Mouse (Mus musculus) small intestine, adult 2 months (tissue): ENCODE measurements at regions not wholly inside any gene's neighbourhood (a gene's known extent, or its start where the extent isn't known, plus 50 kb on each side); places are given as distances from the start of the nearest gene placed in this dataset.

Source experiments
- CTCF ChIP-seq: fragments of 200-500 bp; IDR thresholded peaks from 2 replicates; pipeline ENCODE4 v1.5.1; 2012; ENCODE audit warnings: low read depth, mild to moderate bottlenecking, control low read depth, inconsistent platforms, low read length, moderate library complexity, mixed read lengths; ENCODE audit not compliant: insufficient replicate concordance, insufficient read length; ENCODE audit errors: extremely low read depth
- POLR2A ChIP-seq: fragments of 200-500 bp; IDR thresholded peaks from 2 replicates; pipeline ENCODE4 v1.6.1; 2012; ENCODE audit warnings: low read depth, mild to moderate bottlenecking, control low read depth, inconsistent platforms, low read length, moderate library complexity

DNA sequence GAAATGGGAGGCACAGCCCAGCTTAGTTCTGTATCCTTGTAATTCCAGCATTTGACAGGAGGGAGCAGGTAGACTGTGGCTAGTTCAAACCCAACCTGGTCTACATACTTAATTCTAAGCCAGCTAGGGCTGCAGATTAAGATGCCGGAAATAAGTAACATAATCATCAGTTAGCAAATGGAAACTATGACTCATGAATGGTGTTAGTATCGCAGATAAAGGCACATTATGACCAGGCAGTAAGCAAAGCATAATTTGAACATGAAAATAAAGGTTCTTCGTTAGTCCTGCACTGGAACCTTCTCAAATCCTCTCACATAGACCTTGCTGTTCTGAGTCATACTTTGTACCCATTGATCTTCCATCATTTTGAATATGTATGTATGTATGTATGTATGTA, 211.7 kb upstream of the Zfp770 start:
- TF ChIP-seq CTCF (no peak), POLR2A (no peak)
